15 mouse cellular contexts compared by ENCODE assay signal in the genomic region with DNA sequence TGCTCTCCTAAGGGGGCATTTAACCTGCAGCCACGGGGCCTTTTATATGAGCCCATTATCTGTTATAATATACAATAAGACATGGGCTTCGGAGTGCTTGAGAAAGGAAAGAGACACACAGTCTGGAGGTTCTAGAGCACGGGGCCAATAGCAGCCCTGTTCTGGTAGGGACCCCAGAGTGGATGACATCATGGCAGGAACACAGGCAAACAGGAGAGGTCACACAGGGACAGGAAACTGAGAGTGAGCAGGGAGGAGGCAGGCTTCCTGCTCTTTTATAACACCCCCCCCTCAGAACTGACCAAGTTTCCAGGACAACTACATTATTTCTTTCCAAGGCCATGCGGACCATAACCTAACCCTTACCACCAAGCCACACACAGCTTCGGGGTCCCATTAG. TPM values are rescaled to one million over a fixed set of nuclear protein-coding genes. Genes with fewer than 3 reads are reported as not detected.
DNase-seq lines count a peak whose midpoint lies in the region; ATAC-seq lines count a peak whose summit lies in the region.
"Had no signal": no experiment of that assay in that cellular context is flagged by ENCODE, and none has a peak within 500 bp of the region (broad histone marks: within the 10 kb centered on the region; RNA-seq: fewer than 3 reads in every experiment).

No protein-coding gene starts in this region.

- no peak overlapping the region for H3K4me3 ChIP-seq in hindbrain, embryonic 11.5 days (ENCODE audit: low read depth, low read length)
- H3K4me3 ChIP-seq in liver, embryonic 11.5 days (ENCODE audit: low read depth, low read length): no peak overlapping the region
- H3K4me3 ChIP-seq: embryonic facial prominence, embryonic 13.5 days; forebrain, embryonic 13.5 days; limb, embryonic 12.5 days; neural tube, embryonic 15.5 days had no signal

- H3K4me1 ChIP-seq in hindbrain, embryonic 11.5 days (replicated peaks; ENCODE audit: control insufficient read depth, insufficient read depth, low read length): no peaks in the 10 kb centered on the region
- no peaks in the 10 kb centered on the region for H3K4me1 ChIP-seq in liver, embryonic 11.5 days (replicated peaks; ENCODE audit: control insufficient read depth, insufficient read depth, low read length)
- H3K4me1 ChIP-seq: forebrain, embryonic 13.5 days; neural tube, embryonic 15.5 days had no signal

- H3K9ac ChIP-seq in hindbrain, embryonic 11.5 days (ENCODE audit: low read depth, low read length): no peak overlapping the region
- no peak overlapping the region for H3K9ac ChIP-seq in liver, embryonic 11.5 days (ENCODE audit: low read depth, low read length)
- H3K9ac ChIP-seq: embryonic facial prominence, embryonic 13.5 days; forebrain, embryonic 13.5 days; limb, embryonic 12.5 days; liver, postnatal 0 days; neural tube, embryonic 15.5 days had no signal

- no peak overlapping the region for H3K4me2 ChIP-seq in hindbrain, embryonic 11.5 days (replicated peaks; ENCODE audit: low read depth, low read length)
- H3K4me2 ChIP-seq in liver, embryonic 11.5 days: no peak overlapping the region
- H3K4me2 ChIP-seq: embryonic facial prominence, embryonic 13.5 days; forebrain, embryonic 13.5 days; limb, embryonic 12.5 days; neural tube, embryonic 15.5 days had no signal

- no peaks in the 10 kb centered on the region for H3K27me3 ChIP-seq in hindbrain, embryonic 11.5 days (ENCODE audit: control insufficient read depth, insufficient read depth, low read length)
- peaks cover under 1% of the 10 kb centered on the region; the same call in 1 of the 2 replicates for H3K27me3 ChIP-seq in liver, embryonic 11.5 days (replicated peaks; ENCODE audit: control insufficient read depth, insufficient read depth, low read length)

- DNase-seq in kidney, postnatal 36 days: peak; percentile 4 to 6
- no peak for DNase-seq in kidney, adult 8-10 months
- DNase-seq in heart, postnatal 10 days: peak; percentile 31 to 32
- DNase-seq in thymus, postnatal 10 days (ENCODE audit: low spot score in 2 of 2): peak; percentile 13 to 15
- DNase-seq in hindbrain, embryonic 11.5 days (ENCODE audit: low spot score): no peak
- DNase-seq in liver, embryonic 11.5 days (ENCODE audit: low spot score): no peak
- DNase-seq: adrenal gland, adult 8-10 months had no signal

- 84% methylated on average over 5 of the region's 5 CpGs for WGBS in hindbrain, embryonic 11.5 days
- 71% methylated on average over 5 of the region's 5 CpGs for WGBS in liver, embryonic 11.5 days

- H3K36me3 ChIP-seq in hindbrain, embryonic 11.5 days (ENCODE audit: control insufficient read depth, insufficient read depth, low read length): no peaks in the 10 kb centered on the region
- H3K36me3 ChIP-seq in liver, embryonic 11.5 days (ENCODE audit: control insufficient read depth, insufficient read depth, low read length): no peaks in the 10 kb centered on the region
- H3K36me3 ChIP-seq: embryonic facial prominence, embryonic 13.5 days; limb, embryonic 12.5 days; neural tube, embryonic 15.5 days had no signal

- peak; percentile 40; the same call in 1 of the 2 replicates for ATAC-seq in common myeloid progenitor, adult 5-6 weeks (replicated peaks; ENCODE audit: low read depth, poor library complexity, severe bottlenecking)
- ATAC-seq in hindbrain, embryonic 11.5 days (ENCODE audit: low FRiP score): no peak
- ATAC-seq in liver, embryonic 11.5 days (replicated peaks; ENCODE audit: low FRiP score): no peak
- ATAC-seq: forebrain, embryonic 13.5 days; intestine, postnatal 0 days; liver, postnatal 0 days; midbrain, embryonic 16.5 days had no signal

- intact Hi-C loops in heart, postnatal 10 days (cut with DNase I): no loop called here

- H3K27ac ChIP-seq in hindbrain, embryonic 11.5 days (ENCODE audit: low read depth, low read length): no peak overlapping the region
- no peak overlapping the region for H3K27ac ChIP-seq in liver, embryonic 11.5 days (ENCODE audit: low read depth, low read length)
- H3K27ac ChIP-seq: embryonic facial prominence, embryonic 13.5 days; forebrain, embryonic 13.5 days; limb, embryonic 12.5 days; neural tube, embryonic 15.5 days had no signal

- H3K9me3 ChIP-seq in hindbrain, embryonic 11.5 days (ENCODE audit: control insufficient read depth, low read length): no peaks in the 10 kb centered on the region
- H3K9me3 ChIP-seq in liver, embryonic 11.5 days (ENCODE audit: control insufficient read depth, low read length): no peaks in the 10 kb centered on the region
- H3K9me3 ChIP-seq: embryonic facial prominence, embryonic 13.5 days; forebrain, embryonic 13.5 days; limb, embryonic 12.5 days; neural tube, embryonic 15.5 days had no signal

RNA-seq across cellular contexts. Expression of a gene that starts 2.5 kb away (rescaled TPM):
- total RNA-seq in common myeloid progenitor, adult 5-6 weeks (2017): 11.4 and 14.8 TPM in 2 replicates
- 10 to 100 TPM; 36.1 to 40.3 TPM for total RNA-seq in heart, postnatal 10 days (2021)
- 92.6 and 95.3 TPM in 2 replicates for polyA plus RNA-seq in hindbrain, embryonic 11.5 days (2014; fragmentation: Nextera tagmentation; extraction: Ambion mirVana)
- polyA plus RNA-seq in liver, embryonic 11.5 days (2014; fragmentation: Nextera tagmentation; extraction: Ambion mirVana): 19.3 and 20.0 TPM in 2 replicates

Comparison
In these comparisons a context has a peak if more than half of its experiments do, and no peak if none do; other contexts are left out.
1. DNase-seq: peak in kidney, postnatal 36 days (2 of 2), heart, postnatal 10 days (2 of 2) and thymus, postnatal 10 days (2 of 2); none in kidney, adult 8-10 months (0 of 2), hindbrain, embryonic 11.5 days (single experiment) and liver, embryonic 11.5 days (single experiment).